Mouse (Mus musculus) kidney, embryonic 14.5 days (tissue): ENCODE results near the gene Sox12. TPM values are rescaled to one million over a fixed set of nuclear protein-coding genes. Genes with fewer than 3 reads are reported as not detected.

Source experiments
- ATAC-seq: fragments of 200-750 bp; cut with Nextera tagmentation; 2 replicates; pipeline ENCODE4 v1.8.0; 2017; ENCODE audit warnings: moderate number of reproducible peaks, mild to moderate bottlenecking, moderate TSS enrichment, moderate library complexity; ENCODE audit not compliant: low FRiP score, low TSS enrichment
- H3K27ac ChIP-seq: fragments of 300-500 bp; sonication (generic); 2 replicates; pipeline ENCODE4 v1.5.1; 2014; ENCODE audit warnings: low read depth, mild to moderate bottlenecking, low read length, moderate library complexity, mixed read lengths
- H3K27me3 ChIP-seq: fragments of 300-500 bp; sonication (generic); 2 replicates; pipeline ENCODE4 v1.6.1; 2014; ENCODE audit warnings: mild to moderate bottlenecking, low read length; ENCODE audit not compliant: control insufficient read depth, insufficient read depth
- H3K36me3 ChIP-seq: fragments of 300-500 bp; sonication (generic); 2 replicates; pipeline ENCODE4 v1.6.1; 2014; ENCODE audit warnings: low read length, mixed read lengths; ENCODE audit not compliant: control insufficient read depth, insufficient read depth
- H3K4me1 ChIP-seq: fragments of 300-500 bp; sonication (generic); 2 replicates; pipeline ENCODE4 v1.6.1; 2014; ENCODE audit warnings: low read length, mixed read lengths; ENCODE audit not compliant: control insufficient read depth, insufficient read depth
- H3K4me2 ChIP-seq: fragments of 300-500 bp; sonication (generic); replicated peaks from 2 replicates; pipeline ENCODE4 v1.6.1; 2014; ENCODE audit warnings: low read depth, mild to moderate bottlenecking, low read length
- H3K4me3 ChIP-seq: fragments of 300-500 bp; sonication (generic); 2 replicates; pipeline ENCODE4 v1.5.1; 2014; ENCODE audit warnings: mild to moderate bottlenecking, low read length
- H3K9ac ChIP-seq: fragments of 300-500 bp; sonication (generic); 2 replicates; pipeline ENCODE4 v1.6.1; 2014; ENCODE audit warnings: low read depth, mild to moderate bottlenecking, low read length, moderate library complexity
- H3K9me3 ChIP-seq: fragments of 300-500 bp; sonication (generic); 2 replicates; pipeline ENCODE4 v1.6.1; 2016; ENCODE audit warnings: low read length; ENCODE audit not compliant: control insufficient read depth
- WGBS: fragments of 180-500 bp; shearing (Covaris S2); extraction: QIAGEN DNeasy Blood & Tissue Kit; methylation state at CpG from one replicate; pipeline ENCODE4 v1.1.7; 2014; 5-methylcytosine and 5-hydroxymethylcytosine counted together
- polyA plus RNA-seq: library from polyadenylated mRNA; unstranded; fragments of >200 nt; fragmentation: Nextera tagmentation; extraction: Ambion mirVana; gene quantifications from 2 replicates; pipeline ENCODE4 v1.2.1, GENCODE M21; 2014

The Sox12 gene
- polyA plus RNA-seq: 22.3 and 25.3 TPM in 2 replicates

DNA sequence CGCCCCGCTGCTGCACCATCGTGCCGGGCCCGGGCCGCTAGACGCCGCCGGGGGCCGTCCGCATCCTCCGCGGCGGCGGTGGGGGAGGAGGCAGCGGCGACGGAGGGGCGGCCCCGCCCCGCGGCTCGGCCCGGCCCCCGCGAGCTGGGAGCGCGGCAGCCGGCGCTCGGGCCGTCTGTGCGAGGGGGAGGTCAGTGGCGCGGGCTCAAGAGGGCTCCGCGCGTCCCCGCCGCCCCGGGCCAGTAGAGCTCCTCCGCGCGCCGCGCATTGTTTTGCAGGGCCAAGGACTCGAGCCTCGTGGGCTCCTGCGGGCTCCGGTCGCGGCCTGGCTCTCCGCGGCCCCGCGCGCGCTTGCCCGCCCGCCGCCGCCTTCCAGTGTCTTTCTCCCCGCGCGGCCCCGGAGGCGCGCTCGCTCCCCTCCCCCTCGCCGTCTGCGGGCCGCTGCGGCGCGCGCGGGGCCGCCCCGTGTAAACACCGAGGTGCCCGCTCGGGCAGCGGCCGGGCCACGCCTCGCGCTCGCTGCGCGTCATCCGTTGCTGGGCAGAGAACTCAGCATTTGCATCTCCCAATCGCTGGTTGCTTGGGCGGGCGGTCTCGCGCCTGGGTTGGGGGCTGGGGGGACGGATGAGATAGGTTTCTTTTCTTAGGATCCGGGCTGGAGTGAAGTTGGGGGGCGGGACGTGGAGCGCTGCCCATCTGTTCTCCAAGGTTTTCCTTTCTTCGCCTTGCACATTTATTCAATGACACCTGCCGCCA lies at the start of gene Sox12:
TSS of gene Sox12 (minus strand) at position 384 of the 756 bp plus-strand sequence.
- peak within 1 kb of the TSS; percentile 92 for H3K4me3 ChIP-seq
- WGBS: under 1% methylated on average over 87 of the region's 104 CpGs
- H3K9me3 ChIP-seq: no peaks in the 10 kb centered on the region
- H3K27me3 ChIP-seq: no peaks in the 10 kb centered on the region
- peak within 1 kb of the TSS; percentile 99 for H3K27ac ChIP-seq
- peak within 1 kb of the TSS; percentile 80 for H3K4me2 ChIP-seq
- ATAC-seq: peak; percentile 60
- peak within 1 kb of the TSS; percentile 98 for H3K9ac ChIP-seq
- H3K36me3 ChIP-seq: peaks cover 4% of the 10 kb centered on the region; the same call in 1 of the 2 replicates
- H3K4me1 ChIP-seq: peaks cover 26% of the 10 kb centered on the region

DNA sequence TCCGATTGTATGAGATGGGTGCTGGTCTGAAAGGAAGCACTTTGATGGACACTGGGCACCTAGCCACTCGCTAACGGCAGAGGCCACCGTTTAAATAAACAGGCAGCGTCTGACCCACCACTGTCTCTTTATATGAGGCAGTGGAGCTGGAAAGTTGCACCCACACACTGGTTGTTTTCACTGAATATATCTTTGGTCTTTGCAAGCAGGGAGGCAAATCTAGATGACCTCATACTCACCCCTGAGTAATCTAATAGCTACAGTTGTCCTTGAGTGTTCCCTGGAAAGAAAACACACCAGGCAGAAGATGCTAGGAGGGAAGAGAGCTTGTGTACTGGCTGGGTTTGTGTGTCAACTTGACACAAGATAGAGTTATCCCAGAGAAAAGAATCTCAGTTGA lies 49.6 kb upstream of the Sox12 start:
- H3K4me2 ChIP-seq: no peak overlapping the region
- no peaks in the 10 kb centered on the region for H3K9me3 ChIP-seq
- WGBS: 18% methylated on average over 5 of the region's 5 CpGs
- no peak overlapping the region for H3K9ac ChIP-seq
- 0 out of 2 replicates have a peak overlapping the region, but pooled peaks have one; percentile 11 for H3K27ac ChIP-seq
- peak; percentile 48; the same call in 1 of the 2 replicates for ATAC-seq
- H3K27me3 ChIP-seq: no peaks in the 10 kb centered on the region; the same call in 1 of the 2 replicates
- H3K4me3 ChIP-seq: no peak overlapping the region
- peaks cover 17% of the 10 kb centered on the region for H3K4me1 ChIP-seq
- no peaks in the 10 kb centered on the region for H3K36me3 ChIP-seq

DNA sequence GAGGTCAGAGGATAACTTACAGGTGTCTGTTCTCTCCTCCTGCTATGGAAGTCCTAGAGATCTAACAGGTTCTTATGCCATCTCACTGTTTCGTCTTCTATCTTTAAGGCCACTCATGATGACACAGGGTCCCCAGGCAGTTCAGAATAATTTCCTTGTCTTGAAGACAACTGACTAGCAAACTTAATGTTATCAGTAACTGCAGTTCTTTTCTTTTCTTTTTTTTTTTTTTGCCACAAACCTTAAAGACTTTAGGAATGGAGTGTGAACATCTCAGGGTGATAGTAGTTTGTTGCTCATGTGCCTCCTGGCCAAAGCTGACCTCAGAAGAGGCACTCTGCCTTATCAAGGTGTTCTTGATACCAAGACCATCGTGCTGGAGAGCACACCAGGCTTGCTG lies 48.8 kb upstream of the Sox12 start:
- Histone ChIP-seq H3K4me2 (no peak overlapping the region), H3K4me1 (peaks cover 17% of the 10 kb centered on the region), H3K27ac (no peak overlapping the region), H3K27me3 (no peaks in the 10 kb centered on the region), H3K9ac (no peak overlapping the region), H3K4me3 (no peak overlapping the region), H3K9me3 (no peaks in the 10 kb centered on the region), H3K36me3 (no peaks in the 10 kb centered on the region)
- no peak for ATAC-seq
- 80% methylated on average over 2 of the region's 2 CpGs for WGBS

DNA sequence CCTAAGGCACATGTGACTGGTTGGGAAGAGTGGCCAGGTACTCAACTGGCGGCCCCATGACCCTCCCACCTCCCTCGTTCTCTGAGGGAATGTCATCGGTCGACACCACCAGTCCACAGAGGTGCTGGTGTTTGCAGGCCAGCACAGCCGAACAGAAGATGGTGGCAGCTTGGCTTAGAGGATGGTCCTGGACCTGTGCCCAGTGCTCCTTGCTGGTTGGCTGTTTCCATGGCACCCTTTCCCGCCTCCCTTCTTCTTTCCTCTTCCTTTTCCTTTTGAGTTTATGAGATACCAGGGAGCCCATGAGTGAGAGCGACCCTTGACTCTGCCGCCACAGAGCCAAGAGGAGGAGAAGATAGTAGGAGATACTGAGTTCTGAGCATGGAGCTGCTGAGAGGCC lies 45.4 kb upstream of the Sox12 start:
- 87% methylated on average over 8 of the region's 8 CpGs for WGBS
- Histone ChIP-seq H3K36me3 (no peaks in the 10 kb centered on the region), H3K9ac (no peak overlapping the region), H3K4me3 (no peak overlapping the region), H3K9me3 (no peaks in the 10 kb centered on the region), H3K4me1 (peaks cover 16% of the 10 kb centered on the region), H3K27me3 (no peaks in the 10 kb centered on the region), H3K4me2 (no peak overlapping the region), H3K27ac (no peak overlapping the region)
- ATAC-seq: no peak

DNA sequence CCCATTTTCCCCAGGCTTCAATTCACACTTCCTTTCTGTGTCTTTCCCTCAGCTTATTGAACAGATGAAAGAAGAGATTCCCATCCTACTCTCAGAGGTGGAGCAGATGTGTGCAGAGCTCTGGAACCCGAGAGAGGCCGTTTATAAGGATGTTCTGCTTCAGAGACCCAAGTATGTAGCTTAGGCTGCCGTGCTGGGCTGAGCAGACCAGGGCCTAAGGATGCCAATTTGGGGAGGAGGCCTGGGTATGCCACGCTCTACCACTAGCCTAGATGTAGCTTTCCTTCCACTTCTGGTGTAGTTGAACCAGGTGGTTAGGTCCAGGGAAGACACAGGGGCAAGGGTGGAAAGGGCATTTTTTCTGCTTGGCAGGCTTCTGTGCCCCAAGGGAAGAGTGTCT lies 44.5 kb upstream of the Sox12 start:
- no peaks in the 10 kb centered on the region for H3K27me3 ChIP-seq
- peak; percentile 21; the same call in 1 of the 2 replicates for ATAC-seq
- H3K4me2 ChIP-seq: no peak overlapping the region
- no peak overlapping the region for H3K4me3 ChIP-seq
- H3K9ac ChIP-seq: no peak overlapping the region
- H3K9me3 ChIP-seq: no peaks in the 10 kb centered on the region
- peaks cover 10% of the 10 kb centered on the region for H3K4me1 ChIP-seq
- 0 out of 2 replicates have a peak overlapping the region, but pooled peaks have one; percentile 24 for H3K27ac ChIP-seq
- no peaks in the 10 kb centered on the region for H3K36me3 ChIP-seq
- WGBS: 32% methylated on average over 4 of the region's 4 CpGs

DNA sequence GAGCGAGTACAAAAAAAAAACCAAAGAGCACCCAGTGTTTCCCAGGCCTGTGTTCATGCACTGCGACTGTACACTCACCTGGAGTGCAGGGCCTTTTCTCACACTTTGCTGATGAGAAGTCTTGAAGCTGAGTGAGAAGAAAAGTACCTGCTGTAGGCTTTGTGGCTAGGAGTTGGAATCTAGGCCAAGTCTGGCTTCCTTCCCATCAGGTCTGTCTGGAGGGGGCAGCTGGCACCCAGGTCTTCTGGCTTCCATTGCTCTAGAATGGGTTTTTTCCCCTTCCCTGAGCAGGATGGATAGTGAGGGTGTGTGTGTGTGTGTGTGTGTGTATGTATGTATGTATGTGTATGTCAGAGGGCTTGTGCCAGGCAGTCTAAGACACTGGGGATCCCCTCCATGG lies 42.0 kb upstream of the Sox12 start:
- WGBS: 74% methylated on average over 2 of the region's 2 CpGs
- peaks cover 8% of the 10 kb centered on the region; the same call in 1 of the 2 replicates for H3K4me1 ChIP-seq
- H3K36me3 ChIP-seq: no peaks in the 10 kb centered on the region
- H3K27me3 ChIP-seq: no peaks in the 10 kb centered on the region
- H3K4me3 ChIP-seq: no peak overlapping the region
- H3K27ac ChIP-seq: no peak overlapping the region
- H3K9me3 ChIP-seq: no peaks in the 10 kb centered on the region
- no peak overlapping the region for H3K4me2 ChIP-seq
- H3K9ac ChIP-seq: no peak overlapping the region
- no peak for ATAC-seq

DNA sequence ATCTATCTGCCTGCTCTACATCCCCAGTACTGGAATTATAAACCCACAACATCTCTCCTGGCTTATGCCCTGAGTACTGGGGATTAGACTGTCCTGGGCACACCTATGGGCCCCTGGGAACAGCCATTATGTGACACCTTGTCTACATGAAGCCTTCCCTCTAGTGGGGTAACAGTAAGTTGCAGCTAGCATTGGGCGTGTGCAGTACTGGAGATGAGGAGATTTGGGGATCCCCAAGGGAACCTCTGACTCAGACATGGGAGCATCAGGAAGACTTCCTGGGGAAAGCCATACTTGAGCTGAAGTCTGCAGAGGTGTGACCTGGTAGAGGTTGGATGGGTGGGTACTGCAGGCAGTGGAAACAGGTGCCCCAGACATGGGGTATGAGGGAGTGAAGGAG lies 41.1 kb upstream of the Sox12 start:
- 78% methylated on average over 1 of the region's 1 CpGs for WGBS
- Histone ChIP-seq H3K27ac (no peak overlapping the region), H3K36me3 (no peaks in the 10 kb centered on the region), H3K27me3 (no peaks in the 10 kb centered on the region), H3K9me3 (no peaks in the 10 kb centered on the region), H3K4me3 (no peak overlapping the region), H3K4me2 (no peak overlapping the region), H3K4me1 (peaks cover 8% of the 10 kb centered on the region; the same call in 1 of the 2 replicates), H3K9ac (no peak overlapping the region)
- no peak for ATAC-seq

DNA sequence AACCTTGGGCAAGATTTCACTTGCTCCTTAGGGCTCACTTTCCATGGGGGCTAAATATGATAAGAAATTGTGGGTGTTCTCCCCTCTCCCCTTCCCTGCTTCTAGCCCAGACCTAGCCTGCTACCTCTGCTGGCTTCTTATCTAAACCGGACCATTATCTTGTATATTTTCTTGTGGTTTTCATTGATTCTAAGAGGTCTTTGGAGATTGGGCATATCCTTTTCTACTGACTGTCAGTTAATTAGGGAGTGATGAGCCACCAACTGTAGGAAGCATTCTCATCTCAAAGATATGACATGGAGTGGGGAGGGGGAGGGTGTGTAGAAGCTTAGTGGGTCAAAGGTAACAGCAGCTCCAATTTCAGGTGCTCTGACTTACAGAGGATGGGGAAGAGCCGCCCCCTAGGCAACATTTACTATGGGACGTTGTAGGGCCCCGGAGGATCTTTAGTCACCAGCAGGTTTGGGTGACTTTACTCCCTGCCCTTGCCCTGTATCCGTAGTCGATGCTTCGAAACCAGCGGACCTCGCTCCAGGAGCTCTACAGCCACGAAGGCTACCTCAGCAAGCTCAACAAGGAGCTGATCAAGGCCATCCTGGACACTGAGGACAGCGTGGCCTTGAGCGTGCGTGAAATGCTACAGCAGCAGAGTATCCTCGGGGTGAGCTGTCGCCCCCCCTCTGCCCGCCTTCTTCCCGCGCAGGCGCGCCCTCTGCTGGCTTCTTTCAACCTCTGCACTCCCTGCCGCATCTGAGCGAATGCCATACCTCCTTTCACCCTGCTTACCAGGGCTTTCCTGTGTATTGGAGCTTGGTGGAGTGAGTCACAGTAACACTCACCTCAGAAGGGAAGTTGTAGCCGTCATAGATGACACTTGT lies 39.4 kb upstream of the Sox12 start:
- Histone ChIP-seq H3K9me3 (no peaks in the 10 kb centered on the region), H3K4me1 (peaks cover 8% of the 10 kb centered on the region; the same call in 1 of the 2 replicates), H3K27me3 (no peaks in the 10 kb centered on the region), H3K4me2 (peak overlapping the region; percentile 61), H3K27ac (no peak overlapping the region), H3K9ac (peak overlapping the region; percentile 38; the same call in 1 of the 2 replicates), H3K36me3 (no peaks in the 10 kb centered on the region), H3K4me3 (peak overlapping the region; percentile 27)
- 3% methylated on average over 23 of the region's 23 CpGs for WGBS
- ATAC-seq: peak; percentile 84
